Mouse (Mus musculus): ENCODE measurements at regions not wholly inside any gene's neighbourhood (a gene's known extent, or its start where the extent isn't known, plus 50 kb on each side); places are given as distances from the start of the nearest gene placed in this dataset.

DNA sequence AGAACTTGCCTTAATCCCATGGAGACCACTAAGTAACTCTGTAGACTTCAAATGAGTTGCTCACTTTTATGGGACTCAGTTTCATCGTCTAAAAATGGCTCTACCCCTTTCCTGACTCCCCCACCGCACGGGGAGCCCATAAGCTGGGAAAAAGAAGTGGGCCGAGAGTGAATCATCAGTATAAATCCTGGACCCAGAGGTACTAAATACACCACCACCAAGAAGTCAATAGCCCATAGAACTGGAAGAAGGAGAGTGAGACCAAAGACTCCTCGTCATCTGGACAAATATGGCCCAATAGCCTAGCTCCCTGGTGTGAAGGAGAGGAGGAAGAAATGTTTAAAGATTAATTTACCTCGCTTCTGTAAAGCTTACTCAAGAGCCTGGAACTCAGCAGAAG is 51.6 kb upstream of the Vstm2b start:
- no peak for TF ChIP-seq CTCF (IDR thresholded peaks at IDR 0.05; ENCODE audit: insufficient read depth, low read length)
- TF ChIP-seq POLR2A (IDR thresholded peaks at IDR 0.05; ENCODE audit: borderline replicate concordance, extremely low read depth, low read depth, low read length) = no peak
